Mouse (Mus musculus) olfactory bulb, adult 2 months (tissue): ENCODE data around the gene Bola1.

Experiments
- CTCF ChIP-seq: fragments of 200-500 bp; IDR thresholded peaks from 2 replicates; pipeline ENCODE4 v1.5.1; 2012; ENCODE audit warnings: low read depth, mild to moderate bottlenecking, low read length, moderate library complexity; ENCODE audit not compliant: insufficient read depth
- POLR2A ChIP-seq: fragments of 200-500 bp; IDR thresholded peaks from 2 replicates; pipeline ENCODE4 v1.6.1; 2012; ENCODE audit warnings: mild to moderate bottlenecking, low read depth, low read length, moderate library complexity; ENCODE audit not compliant: insufficient read depth

GRCm38 (mm10) chr3:96221640-96222038 is 2.1 kb upstream of the Bola1 start:
- no peak for TF ChIP-seq CTCF
- TF ChIP-seq POLR2A: no peak
